Mouse (Mus musculus) limb, embryonic 15.5 days (tissue): Measurements from ENCODE around the gene Gm21822. TPM values are rescaled to one million over a fixed set of nuclear protein-coding genes. Genes with fewer than 3 reads are reported as not detected.
"Not testable (repeated sequence)": the region's sequence is repeated elsewhere in the genome, so short reads cannot be mapped to it uniquely, and the experiment has no call there.

Experiments
- ATAC-seq: fragments of 200-750 bp; cut with Nextera tagmentation; 2 replicates; pipeline ENCODE4 v1.8.0; 2017; ENCODE audit warnings: low read depth, moderate TSS enrichment; ENCODE audit not compliant: insufficient number of reproducible peaks, low FRiP score, low TSS enrichment
- H3K27ac ChIP-seq: fragments of 300-500 bp; sonication (generic); 2 replicates; pipeline ENCODE4 v1.5.1; 2015; ENCODE audit warnings: moderate library complexity, mild to moderate bottlenecking, inconsistent platforms
- H3K27me3 ChIP-seq: fragments of 300-500 bp; sonication (generic); 2 replicates; pipeline ENCODE4 v1.6.1; 2015; ENCODE audit warnings: inconsistent platforms
- H3K36me3 ChIP-seq: fragments of 300-500 bp; sonication (generic); 2 replicates; pipeline ENCODE4 v1.6.1; 2015; ENCODE audit warnings: inconsistent platforms
- H3K4me1 ChIP-seq: fragments of 300-500 bp; sonication (generic); 2 replicates; pipeline ENCODE4 v1.6.1; 2015; ENCODE audit warnings: inconsistent platforms
- H3K4me2 ChIP-seq: fragments of 300-500 bp; sonication (generic); 2 replicates; pipeline ENCODE4 v1.6.1; 2015; ENCODE audit warnings: mild to moderate bottlenecking, inconsistent platforms
- H3K4me3 ChIP-seq: fragments of 300-500 bp; sonication (generic); 2 replicates; pipeline ENCODE4 v1.5.1; 2015; ENCODE audit warnings: mild to moderate bottlenecking, inconsistent platforms
- H3K9ac ChIP-seq: fragments of 300-500 bp; sonication (generic); 2 replicates; pipeline ENCODE4 v1.6.1; 2015; ENCODE audit warnings: inconsistent platforms
- H3K9me3 ChIP-seq: fragments of 300-500 bp; sonication (generic); 2 replicates; pipeline ENCODE4 v1.6.1; 2016; ENCODE audit warnings: inconsistent platforms
- WGBS: fragments of 180-500 bp; shearing (Covaris S2); methylation state at CpG from one replicate; pipeline ENCODE4 v1.1.7; 2015; 5-methylcytosine and 5-hydroxymethylcytosine counted together
- polyA plus RNA-seq: library from polyadenylated mRNA; unstranded; fragments of >200 nt; fragmentation: Nextera tagmentation; extraction: Ambion mirVana; gene quantifications from 2 replicates; pipeline ENCODE4 v1.2.1, GENCODE M21; 2015

Gene Gm21822
- not detected in 2 replicates for polyA plus RNA-seq

DNA sequence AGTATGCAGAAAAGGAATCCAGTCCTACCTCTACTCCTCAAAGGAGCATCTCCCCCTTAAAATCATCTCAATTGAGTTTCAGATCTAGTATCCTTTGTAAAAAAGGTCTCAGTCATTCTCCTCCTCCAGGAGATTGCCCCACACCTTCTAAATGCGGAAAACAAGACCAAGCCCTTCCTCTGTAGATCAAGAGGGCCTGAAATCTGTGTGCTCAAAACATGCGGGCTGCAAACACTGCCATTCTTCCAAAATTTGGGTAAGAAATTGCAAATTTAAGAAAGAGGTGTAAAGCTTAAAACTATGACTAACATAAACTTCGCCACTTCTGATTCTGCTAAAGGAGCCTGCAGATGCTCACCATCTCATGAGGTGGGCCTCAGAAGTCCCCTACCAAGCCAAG is at the start of gene Gm21822:
TSS of gene Gm21822 (plus strand) at position 301 of the 400 bp plus-strand sequence.
- H3K27me3 ChIP-seq, H3K9ac ChIP-seq, H3K27ac ChIP-seq, H3K36me3 ChIP-seq, ATAC-seq, H3K4me2 ChIP-seq, H3K4me3 ChIP-seq, H3K4me1 ChIP-seq, H3K9me3 ChIP-seq: not testable (repeated sequence)
- WGBS = no CpG with 5 or more reads among the region's 3 CpGs
